Mouse (Mus musculus) liver, embryonic 14.5 days (tissue): ENCODE data around the gene Dtx4.

Experiments
- CTCF ChIP-seq: IDR thresholded peaks from 2 replicates; pipeline ENCODE4 v1.5.1; 2016; ENCODE audit warnings: antibody characterized with exemption, low read depth, control low read depth
- EP300 ChIP-seq: IDR thresholded peaks from 2 replicates; pipeline ENCODE4 v1.6.1; 2016; ENCODE audit warnings: antibody characterized with exemption, low read depth

DNA sequence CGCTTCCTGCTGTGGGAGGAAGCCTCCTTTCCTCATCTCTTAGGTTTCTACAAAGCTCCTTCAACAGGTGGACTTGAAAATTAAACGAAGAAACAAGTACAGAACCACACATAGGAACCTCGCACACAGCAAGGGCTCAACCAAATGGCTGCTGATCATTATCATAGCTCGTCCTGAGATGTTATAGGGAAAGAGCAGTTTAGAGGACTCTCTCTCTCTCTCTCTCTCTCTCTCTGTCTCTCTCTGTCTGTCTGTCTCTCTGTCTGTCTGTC, 7.1 kb downstream of the Dtx4 start:
- TF ChIP-seq CTCF: no peak
- no peak for TF ChIP-seq EP300
